Mouse (Mus musculus) stomach, embryonic 15.5 days (tissue): ENCODE data around the gene Rassf8. TPM values are rescaled to one million over a fixed set of nuclear protein-coding genes. Genes with fewer than 3 reads are reported as not detected.

Experiments
- ATAC-seq: fragments of 200-750 bp; cut with Nextera tagmentation; 2 replicates; pipeline ENCODE4 v1.8.0; 2017; ENCODE audit warnings: low read depth, moderate number of reproducible peaks, moderate TSS enrichment; ENCODE audit not compliant: insufficient read depth, low FRiP score
- H3K27ac ChIP-seq: fragments of 300-500 bp; sonication (generic); 2 replicates; pipeline ENCODE4 v1.5.1; 2015; ENCODE audit warnings: mild to moderate bottlenecking, inconsistent platforms
- H3K27me3 ChIP-seq: fragments of 300-500 bp; sonication (generic); replicated peaks from 2 replicates; pipeline ENCODE4 v1.6.1; 2015; ENCODE audit warnings: inconsistent platforms
- H3K36me3 ChIP-seq: fragments of 300-500 bp; sonication (generic); 2 replicates; pipeline ENCODE4 v1.6.1; 2015; ENCODE audit warnings: inconsistent platforms
- H3K4me1 ChIP-seq: fragments of 300-500 bp; sonication (generic); 2 replicates; pipeline ENCODE4 v1.6.1; 2015; ENCODE audit warnings: inconsistent platforms
- H3K4me2 ChIP-seq: fragments of 300-500 bp; sonication (generic); 2 replicates; pipeline ENCODE4 v1.6.1; 2015; ENCODE audit warnings: mild to moderate bottlenecking, inconsistent platforms
- H3K4me3 ChIP-seq: fragments of 300-500 bp; sonication (generic); replicated peaks from 2 replicates; pipeline ENCODE4 v1.5.1; 2015; ENCODE audit warnings: inconsistent platforms
- H3K9ac ChIP-seq: fragments of 300-500 bp; sonication (generic); 2 replicates; pipeline ENCODE4 v1.6.1; 2015; ENCODE audit warnings: inconsistent platforms
- H3K9me3 ChIP-seq: fragments of 300-500 bp; sonication (generic); 2 replicates; pipeline ENCODE4 v1.6.1; 2016; ENCODE audit warnings: inconsistent platforms
- WGBS: fragments of 180-500 bp; shearing (Covaris S2); methylation state at CpG from one replicate; pipeline ENCODE4 v1.1.7; 2015; 5-methylcytosine and 5-hydroxymethylcytosine counted together
- polyA plus RNA-seq: library from polyadenylated mRNA; unstranded; fragments of >200 nt; fragmentation: Nextera tagmentation; extraction: Ambion mirVana; gene quantifications from 2 replicates; pipeline ENCODE4 v1.2.1, GENCODE M21; 2015

Gene Rassf8
- polyA plus RNA-seq, 1 experiment from 2014 or later, result 7.2 TPM

- Histone ChIP-seq H3K36me3 (no peaks in the 10 kb centered on the region), H3K27ac (no peak overlapping the region), H3K4me1 (no peaks in the 10 kb centered on the region), H3K9me3 (no peaks in the 10 kb centered on the region), H3K4me2 (no peak overlapping the region), H3K27me3 (no peaks in the 10 kb centered on the region), H3K9ac (no peak overlapping the region), H3K4me3 (no peak overlapping the region)
- ATAC-seq, result no peak
- 46% methylated on average over 5 of the region's 5 CpGs for whole genome bisulfite sequencing
Observed at GRCm38 (mm10) chr6:145726986-145727385, 19.6 kb upstream of the Rassf8 start.

GRCm38 (mm10) chr6:145732868-145733267 lies 13.7 kb upstream of the Rassf8 start:
- WGBS, result 74% methylated on average over 5 of the region's 5 CpGs
- Histone ChIP-seq H3K9me3 (no peaks in the 10 kb centered on the region), H3K9ac (no peak overlapping the region), H3K27ac (no peak overlapping the region), H3K36me3 (no peaks in the 10 kb centered on the region), H3K4me3 (no peak overlapping the region), H3K4me2 (no peak overlapping the region), H3K4me1 (no peaks in the 10 kb centered on the region), H3K27me3 (no peaks in the 10 kb centered on the region)
- ATAC-seq, result no peak

GRCm38 (mm10) chr6:145733276-145733675 lies 13.3 kb upstream of the Rassf8 start:
- Histone ChIP-seq H3K4me3 (no peak overlapping the region), H3K9me3 (no peaks in the 10 kb centered on the region), H3K4me2 (no peak overlapping the region), H3K9ac (no peak overlapping the region), H3K4me1 (no peaks in the 10 kb centered on the region), H3K36me3 (no peaks in the 10 kb centered on the region), H3K27me3 (no peaks in the 10 kb centered on the region), H3K27ac (no peak overlapping the region)
- ATAC-seq, result no peak
- 68% methylated on average over 4 of the region's 4 CpGs for WGBS

DNA sequence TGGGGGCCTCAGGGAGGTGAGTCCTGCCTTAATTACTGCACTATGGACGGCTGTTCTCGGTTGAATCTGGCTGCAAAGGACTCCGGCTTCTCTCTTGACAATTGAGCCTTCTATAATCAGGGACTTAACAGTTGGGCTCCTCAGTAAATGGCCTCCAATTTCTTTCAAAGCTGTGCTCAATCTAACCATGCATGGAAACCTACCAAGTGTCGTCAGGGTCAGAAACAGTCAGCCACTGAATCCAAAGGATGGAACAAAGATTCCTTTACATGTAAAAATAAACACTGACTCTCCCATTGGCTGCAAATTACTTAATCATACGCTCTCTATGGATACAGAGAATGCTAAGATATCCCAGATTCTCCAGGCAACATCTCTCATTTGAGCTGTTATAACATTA lies 12.6 kb upstream of the Rassf8 start:
- Histone ChIP-seq H3K9ac (no peak overlapping the region), H3K27me3 (no peaks in the 10 kb centered on the region), H3K4me2 (no peak overlapping the region), H3K9me3 (no peaks in the 10 kb centered on the region), H3K4me3 (no peak overlapping the region), H3K27ac (no peak overlapping the region), H3K4me1 (no peaks in the 10 kb centered on the region), H3K36me3 (no peaks in the 10 kb centered on the region)
- 65% methylated on average over 5 of the region's 5 CpGs for WGBS
- ATAC-seq, result no peak

DNA sequence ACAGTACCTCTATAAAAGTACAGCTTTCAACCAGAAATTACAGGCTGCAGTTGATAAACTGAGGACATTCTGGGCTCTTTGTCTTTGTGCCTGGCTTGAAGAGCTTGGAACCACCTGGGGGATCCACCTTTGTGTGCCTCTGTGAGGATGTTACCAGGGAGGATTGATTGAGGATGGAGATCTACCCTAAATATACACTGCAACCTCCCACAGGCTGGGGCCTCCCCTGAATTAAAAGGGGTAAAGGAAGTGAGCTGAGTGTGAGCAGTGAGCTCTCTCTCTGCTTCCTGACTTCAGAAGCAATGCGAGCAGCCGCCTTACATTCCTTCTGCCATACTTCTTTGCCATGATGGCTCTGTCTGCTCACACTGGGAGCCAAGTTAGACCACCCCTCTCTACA lies 10.4 kb upstream of the Rassf8 start:
- Histone ChIP-seq H3K27me3 (no peaks in the 10 kb centered on the region), H3K9ac (no peak overlapping the region), H3K27ac (no peak overlapping the region), H3K36me3 (no peaks in the 10 kb centered on the region), H3K4me2 (no peak overlapping the region), H3K4me3 (no peak overlapping the region), H3K4me1 (no peaks in the 10 kb centered on the region), H3K9me3 (no peaks in the 10 kb centered on the region)
- no peak for ATAC-seq
- WGBS, result 64% methylated on average over 2 of the region's 2 CpGs

GRCm38 (mm10) chr6:145739231-145739630 lies 7.3 kb upstream of the Rassf8 start:
- no peak overlapping the region for H3K4me3 ChIP-seq
- ATAC-seq, result no peak
- 68% methylated on average over 6 of the region's 6 CpGs for WGBS

GRCm38 (mm10) chr6:145740011-145740410 lies 6.5 kb upstream of the Rassf8 start:
- 67% methylated on average over 3 of the region's 3 CpGs for WGBS
- no peak overlapping the region for H3K27ac ChIP-seq
- no peaks in the 10 kb centered on the region for H3K9me3 ChIP-seq
- no peaks in the 10 kb centered on the region for H3K4me1 ChIP-seq
- H3K4me3 ChIP-seq, result no peak overlapping the region
- H3K27me3 ChIP-seq, result no peaks in the 10 kb centered on the region
- no peaks in the 10 kb centered on the region for H3K36me3 ChIP-seq
- no peak overlapping the region for H3K9ac ChIP-seq
- no peak for ATAC-seq
- no peak overlapping the region for H3K4me2 ChIP-seq

More at GRCm38 (mm10) chr6:145739231-145739630, 7.3 kb upstream of the Rassf8 start:
- H3K9ac ChIP-seq, result no peak overlapping the region
- H3K27me3 ChIP-seq, result no peaks in the 10 kb centered on the region
- no peak overlapping the region for H3K4me2 ChIP-seq
- H3K4me1 ChIP-seq, result no peaks in the 10 kb centered on the region
- H3K36me3 ChIP-seq, result no peaks in the 10 kb centered on the region
- H3K27ac ChIP-seq, result no peak overlapping the region
- no peaks in the 10 kb centered on the region for H3K9me3 ChIP-seq

DNA sequence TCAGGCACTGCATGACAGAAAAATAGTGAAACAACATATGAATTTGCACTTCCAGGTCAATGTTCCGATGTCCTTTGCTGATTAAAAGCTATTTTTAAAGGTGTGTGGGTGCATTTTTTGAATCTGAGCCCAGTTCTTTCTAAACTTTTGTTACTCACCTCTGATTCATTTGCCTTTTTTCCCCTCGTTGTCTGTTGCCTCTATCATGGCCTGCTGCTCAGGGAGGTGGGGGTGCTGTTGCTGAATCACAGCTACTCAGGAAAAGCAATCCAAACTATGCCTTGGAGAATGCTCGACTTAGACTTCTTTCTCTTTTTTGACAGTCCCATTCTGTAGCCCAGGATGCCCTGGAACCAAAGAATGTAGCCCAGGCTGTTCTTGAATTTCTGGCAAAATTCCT lies 1.3 kb upstream of the Rassf8 start:
- H3K4me3 ChIP-seq, result no peak overlapping the region
- H3K27me3 ChIP-seq, result no peaks in the 10 kb centered on the region
- H3K9me3 ChIP-seq, result no peaks in the 10 kb centered on the region
- WGBS, result 49% methylated on average over 3 of the region's 3 CpGs
- H3K27ac ChIP-seq, result no peak overlapping the region
- H3K4me2 ChIP-seq, result no peak overlapping the region; the same call in 1 of the 2 replicates
- no peak overlapping the region for H3K9ac ChIP-seq
- no peaks in the 10 kb centered on the region for H3K36me3 ChIP-seq
- no peaks in the 10 kb centered on the region; the same call in 1 of the 2 replicates for H3K4me1 ChIP-seq
- ATAC-seq, result no peak

DNA sequence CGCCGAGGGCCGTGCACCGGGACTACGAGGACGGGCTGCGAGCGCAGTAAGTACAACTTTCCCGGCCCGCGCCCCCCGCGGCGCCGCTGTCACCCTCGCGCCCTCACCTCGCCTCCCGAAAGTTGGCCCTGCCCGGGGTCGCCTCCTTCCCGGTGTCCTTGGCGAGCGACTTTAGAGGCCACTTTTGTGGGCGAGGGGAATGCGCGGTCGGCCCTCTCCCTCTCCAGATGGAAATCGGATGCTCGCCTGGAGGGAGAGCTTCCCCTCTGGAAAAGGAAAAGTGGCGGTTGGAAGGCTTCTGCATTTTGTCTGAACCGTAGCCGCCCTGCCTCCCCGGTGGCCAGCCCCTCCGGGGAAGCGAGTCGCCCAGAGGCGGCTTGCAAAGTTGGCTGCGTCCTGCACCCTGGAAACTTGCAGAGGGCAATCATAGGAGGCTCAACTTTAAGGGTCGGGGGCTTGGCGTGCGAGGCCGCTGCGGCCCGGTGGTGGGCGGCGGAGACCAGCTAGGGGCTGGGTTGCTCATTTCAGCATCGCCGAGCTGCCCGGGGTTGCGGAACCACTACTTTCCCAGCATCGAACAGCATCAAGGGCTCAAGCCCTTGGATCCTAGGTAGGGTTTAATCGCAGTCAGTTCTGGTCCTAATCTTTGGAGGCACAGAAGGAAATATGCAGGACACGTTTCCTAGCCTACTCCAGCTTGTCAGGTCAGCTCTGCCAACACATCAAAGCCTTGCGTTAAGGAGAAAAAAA lies 548 bp downstream of the Rassf8 start:
- Histone ChIP-seq H3K4me2 (peak overlapping the region; percentile 82), H3K36me3 (no peaks in the 10 kb centered on the region), H3K4me3 (peak overlapping the region; percentile 84), H3K27ac (peak overlapping the region; percentile 92), H3K27me3 (no peaks in the 10 kb centered on the region), H3K9me3 (no peaks in the 10 kb centered on the region), H3K9ac (peak overlapping the region; percentile 94), H3K4me1 (no peaks in the 10 kb centered on the region; the same call in 1 of the 2 replicates)
- no peak for ATAC-seq
- WGBS, result under 1% methylated on average over 55 of the region's 55 CpGs

DNA sequence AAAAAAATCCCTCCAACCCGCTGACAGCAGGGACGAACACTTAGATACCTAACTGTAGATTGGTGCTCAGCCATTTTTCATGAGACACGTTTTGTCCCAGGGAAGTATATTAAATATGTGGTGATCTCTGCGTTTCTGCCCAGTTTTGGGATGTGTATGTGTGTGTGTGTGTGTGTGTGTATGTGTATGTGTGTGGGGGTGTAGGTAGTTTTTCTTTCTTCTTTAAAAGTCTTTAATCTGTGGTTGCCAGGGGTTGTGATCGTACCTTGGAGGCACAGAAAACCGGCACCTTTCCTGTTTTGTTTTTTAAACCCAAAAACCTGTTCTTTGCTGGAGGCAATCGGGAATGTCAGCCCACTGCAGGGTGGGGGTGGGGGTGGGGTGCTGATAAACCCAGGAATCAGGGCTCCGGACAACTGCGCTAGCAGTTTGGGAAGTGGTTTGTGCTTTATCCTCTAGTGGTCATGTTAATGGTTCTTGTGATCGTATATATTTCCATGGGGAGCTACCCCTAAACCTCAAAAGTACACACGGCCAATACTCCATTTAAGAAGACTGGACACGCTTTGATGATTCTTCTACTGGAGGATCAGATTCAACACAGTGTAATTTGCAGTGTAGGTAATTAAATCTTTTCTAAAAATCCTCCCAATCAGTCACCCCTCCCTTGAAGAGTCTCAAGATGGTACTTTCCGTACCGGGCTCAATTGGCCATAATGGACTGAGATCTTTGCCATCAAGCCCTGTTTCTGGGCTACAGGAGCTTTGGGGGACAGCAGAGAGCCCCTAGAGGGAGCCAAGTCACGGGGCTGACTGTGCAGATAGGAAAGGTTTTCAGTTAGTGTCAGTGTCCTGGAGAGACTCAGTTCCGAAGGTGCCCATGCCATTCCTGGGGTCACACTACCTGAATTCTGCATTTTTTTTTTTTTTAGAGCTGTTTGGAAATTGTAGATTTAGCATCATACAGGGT lies 1.4 kb downstream of the Rassf8 start:
- ATAC-seq, result no peak
- H3K4me1 ChIP-seq, result no peaks in the 10 kb centered on the region; the same call in 1 of the 2 replicates
- H3K4me3 ChIP-seq, result peak overlapping the region; percentile 84
- WGBS, result 13% methylated on average over 16 of the region's 16 CpGs
- no peaks in the 10 kb centered on the region for H3K27me3 ChIP-seq
- peak overlapping the region; percentile 82 for H3K4me2 ChIP-seq
- H3K9ac ChIP-seq, result peak overlapping the region; percentile 94
- H3K27ac ChIP-seq, result peak overlapping the region; percentile 92
- no peaks in the 10 kb centered on the region for H3K36me3 ChIP-seq
- H3K9me3 ChIP-seq, result no peaks in the 10 kb centered on the region

DNA sequence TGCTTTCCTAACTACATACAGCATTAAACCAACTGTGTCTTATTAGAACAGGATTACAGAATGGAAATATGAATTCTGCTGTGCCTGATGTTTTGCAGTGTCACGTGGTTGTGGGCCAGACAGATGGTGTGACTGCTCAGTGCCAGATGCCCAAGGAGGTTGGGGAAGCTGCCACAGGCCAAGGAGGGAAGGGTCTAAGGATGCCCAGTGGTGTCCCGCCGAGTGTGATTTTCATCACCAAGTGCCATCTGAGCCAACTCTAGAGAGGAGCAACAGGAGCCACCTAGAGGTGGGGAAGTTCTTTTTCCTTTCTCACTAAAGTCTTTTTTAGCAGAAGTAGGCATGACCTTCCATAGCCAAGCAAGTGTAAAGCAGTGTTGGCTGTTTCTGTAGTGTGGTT lies 3.8 kb downstream of the Rassf8 start:
- H3K4me2 ChIP-seq, result no peak overlapping the region
- H3K27ac ChIP-seq, result no peak overlapping the region
- no peaks in the 10 kb centered on the region for H3K9me3 ChIP-seq
- WGBS, result 91% methylated on average over 3 of the region's 3 CpGs
- ATAC-seq, result no peak
- H3K27me3 ChIP-seq, result no peaks in the 10 kb centered on the region
- H3K9ac ChIP-seq, result no peak overlapping the region
- no peaks in the 10 kb centered on the region; the same call in 1 of the 2 replicates for H3K4me1 ChIP-seq
- no peaks in the 10 kb centered on the region for H3K36me3 ChIP-seq
- H3K4me3 ChIP-seq, result no peak overlapping the region

DNA sequence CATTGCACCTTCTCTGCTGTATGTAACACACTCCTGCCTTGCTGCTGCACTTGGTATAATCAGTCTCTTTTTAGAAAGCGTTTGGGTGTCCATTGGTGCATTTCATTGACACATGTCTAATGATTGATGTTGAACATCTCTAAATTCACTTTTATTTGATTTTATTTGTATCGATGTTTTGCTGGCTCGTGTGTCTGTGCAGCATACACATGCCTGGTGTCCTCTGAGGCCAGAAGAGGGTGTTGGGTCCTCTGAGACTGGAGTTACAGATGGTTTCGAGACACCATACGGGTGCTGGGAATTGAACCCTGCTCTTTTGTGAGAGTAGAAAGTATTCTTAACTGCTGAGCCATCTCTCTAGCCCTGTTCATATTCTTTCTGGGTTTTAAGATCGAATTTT lies 6.7 kb downstream of the Rassf8 start:
- no peak for ATAC-seq
- WGBS, result 81% methylated on average over 6 of the region's 6 CpGs
- Histone ChIP-seq H3K27ac (no peak overlapping the region), H3K36me3 (no peaks in the 10 kb centered on the region), H3K27me3 (no peaks in the 10 kb centered on the region), H3K4me2 (no peak overlapping the region), H3K9ac (no peak overlapping the region), H3K9me3 (no peaks in the 10 kb centered on the region), H3K4me3 (no peak overlapping the region), H3K4me1 (no peaks in the 10 kb centered on the region)
